Mouse (Mus musculus) ES-Bruce4 (cell line): ENCODE measurements around the gene Anxa8.

Source experiments
- CTCF ChIP-seq: IDR thresholded peaks from one replicate; pipeline ENCODE4 v1.8.1; 2011; ENCODE audit warnings: low read depth, low read length
- EP300 ChIP-seq: IDR thresholded peaks from 2 replicates; pipeline ENCODE4 v1.6.1; 2011; ENCODE audit warnings: low read depth, low read length; ENCODE audit not compliant: insufficient read depth
- POLR2A ChIP-seq: IDR thresholded peaks from one replicate; pipeline ENCODE4 v1.8.1; 2011; ENCODE audit warnings: low read length; ENCODE audit not compliant: insufficient read depth

DNA sequence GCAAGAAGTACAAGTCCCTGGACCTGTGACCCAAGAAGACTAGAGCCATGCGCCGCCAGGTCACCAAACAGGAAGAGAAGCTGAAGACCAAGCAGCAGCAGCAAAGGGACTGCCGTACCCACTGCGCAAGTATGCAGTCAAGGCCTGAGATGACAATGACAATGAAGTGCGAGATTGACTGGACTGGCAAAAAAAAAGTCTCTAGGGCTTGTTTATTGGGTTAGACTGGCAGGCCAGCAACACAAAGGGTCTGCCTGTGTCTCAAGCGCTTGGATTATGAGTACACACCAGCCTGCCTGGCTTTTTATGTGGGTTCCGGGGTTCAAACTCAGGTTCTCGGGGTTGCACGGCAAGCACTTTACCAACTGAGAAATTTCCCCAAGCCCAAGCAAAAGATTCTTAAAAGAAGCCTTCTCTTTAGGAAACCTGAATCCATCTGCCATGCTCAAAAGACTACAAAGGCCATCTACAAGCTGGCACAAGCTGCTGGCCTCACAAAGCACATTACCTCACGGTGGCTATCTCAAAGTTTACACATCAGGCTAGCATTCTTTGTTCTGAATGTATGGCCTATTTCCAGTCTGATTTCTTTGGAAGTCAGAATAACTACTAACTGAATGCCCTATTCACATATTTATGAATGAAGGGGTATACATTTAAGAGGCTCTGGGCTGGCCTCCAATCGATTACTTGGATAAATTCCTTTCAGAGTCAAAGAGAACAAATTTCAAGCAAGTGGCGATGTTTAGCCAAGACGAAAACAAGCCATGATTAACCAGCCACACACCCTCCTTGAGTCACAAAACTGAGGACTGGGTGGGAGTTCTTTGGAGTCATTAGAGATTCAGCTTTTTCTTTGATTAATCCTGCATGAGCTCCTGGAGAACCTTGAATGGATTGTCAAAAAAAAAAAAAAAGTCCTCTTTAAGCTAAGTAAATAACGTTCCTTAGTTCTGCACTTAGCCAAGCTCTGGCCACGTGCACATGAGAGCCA is 54.2 kb downstream of the Anxa8 start:
- TF ChIP-seq EP300 (no peak), CTCF (no peak), POLR2A (no peak)
